Mouse (Mus musculus) kidney, embryonic 16.5 days (tissue): Measurements from ENCODE around the gene Upf1. TPM values are rescaled to one million over a fixed set of nuclear protein-coding genes. Genes with fewer than 3 reads are reported as not detected.

Experiments used
- ATAC-seq: fragments of 200-750 bp; cut with Nextera tagmentation; 2 replicates; pipeline ENCODE4 v1.8.0; 2017; ENCODE audit warnings: moderate TSS enrichment; ENCODE audit not compliant: low FRiP score, low TSS enrichment
- H3K27ac ChIP-seq: fragments of 300-500 bp; sonication (generic); 2 replicates; pipeline ENCODE4 v1.5.1; 2014; ENCODE audit warnings: low read length
- H3K27me3 ChIP-seq: fragments of 300-500 bp; sonication (generic); 2 replicates; pipeline ENCODE4 v1.6.1; 2014; ENCODE audit warnings: low read length, control low read depth, mixed read lengths; ENCODE audit not compliant: insufficient read depth
- H3K36me3 ChIP-seq: fragments of 300-500 bp; sonication (generic); 2 replicates; pipeline ENCODE4 v1.6.1; 2014; ENCODE audit warnings: low read length, control low read depth, mixed read lengths; ENCODE audit not compliant: insufficient read depth
- H3K4me1 ChIP-seq: fragments of 300-500 bp; sonication (generic); 2 replicates; pipeline ENCODE4 v1.6.1; 2014; ENCODE audit warnings: low read length, control low read depth, mixed read lengths; ENCODE audit not compliant: insufficient read depth
- H3K4me2 ChIP-seq: fragments of 300-500 bp; sonication (generic); replicated peaks from 2 replicates; pipeline ENCODE4 v1.6.1; 2014; ENCODE audit warnings: low read depth, low read length
- H3K4me3 ChIP-seq: fragments of 300-500 bp; sonication (generic); 2 replicates; pipeline ENCODE4 v1.5.1; 2014; ENCODE audit warnings: mild to moderate bottlenecking, low read length
- H3K9ac ChIP-seq: fragments of 300-500 bp; sonication (generic); replicated peaks from 2 replicates; pipeline ENCODE4 v1.6.1; 2014; ENCODE audit warnings: low read length
- H3K9me3 ChIP-seq: fragments of 300-500 bp; sonication (generic); 2 replicates; pipeline ENCODE4 v1.6.1; 2016; ENCODE audit warnings: low read length, control low read depth
- WGBS: fragments of 180-500 bp; shearing (Covaris S2); extraction: QIAGEN DNeasy Blood & Tissue Kit; methylation state at CpG from one replicate; pipeline ENCODE4 v1.1.7; 2014; 5-methylcytosine and 5-hydroxymethylcytosine counted together
- polyA plus RNA-seq: library from polyadenylated mRNA; unstranded; fragments of >200 nt; fragmentation: Nextera tagmentation; extraction: Ambion mirVana; gene quantifications from 2 replicates; pipeline ENCODE4 v1.2.1, GENCODE M21; 2015

Upf1 gene
- polyA plus RNA-seq, 1 experiment from 2014 or later: 10.9 TPM

GRCm38 (mm10) chr8:70377049-70377448, 24.0 kb upstream of the Upf1 start:
- WGBS: 16% methylated on average over 15 of the region's 15 CpGs
- no peaks in the 10 kb centered on the region for H3K36me3 ChIP-seq

DNA sequence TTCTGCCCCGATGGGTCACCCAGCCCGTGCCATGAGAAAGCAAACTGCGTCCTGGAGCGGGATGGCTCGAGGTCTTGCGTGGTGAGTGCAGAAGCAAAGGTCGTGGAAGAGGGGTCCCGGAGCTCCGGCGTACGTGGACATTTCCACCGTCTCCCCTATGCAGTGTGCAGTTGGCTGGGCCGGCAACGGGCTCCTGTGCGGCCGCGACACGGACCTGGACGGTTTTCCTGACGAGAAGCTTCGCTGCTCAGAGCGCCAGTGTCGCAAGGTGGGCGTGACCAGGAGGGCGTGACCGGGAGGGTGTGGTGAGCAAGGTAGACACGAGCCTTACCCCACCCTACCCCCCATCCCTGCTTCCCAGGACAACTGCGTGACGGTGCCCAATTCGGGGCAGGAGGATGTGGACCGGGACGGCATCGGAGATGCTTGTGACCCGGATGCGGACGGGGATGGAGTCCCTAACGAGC, 23.2 kb upstream of the Upf1 start:
- ATAC-seq: no peak
- Histone ChIP-seq H3K4me1 (peaks cover 37% of the 10 kb centered on the region), H3K36me3 (no peaks in the 10 kb centered on the region), H3K4me3 (peak overlapping the region; percentile 19), H3K4me2 (peak overlapping the region; percentile 5; the same call in 1 of the 2 replicates), H3K27me3 (peaks cover 78% of the 10 kb centered on the region), H3K9ac (no peak overlapping the region), H3K9me3 (no peaks in the 10 kb centered on the region), H3K27ac (no peak overlapping the region)
- 7% methylated on average over 37 of the region's 37 CpGs for WGBS

More at GRCm38 (mm10) chr8:70377049-70377448, 24.0 kb upstream of the Upf1 start:
- Histone ChIP-seq H3K9ac (no peak overlapping the region), H3K4me1 (peaks cover 37% of the 10 kb centered on the region), H3K4me3 (no peak overlapping the region), H3K27ac (no peak overlapping the region), H3K27me3 (peaks cover 71% of the 10 kb centered on the region), H3K9me3 (no peaks in the 10 kb centered on the region), H3K4me2 (no peak overlapping the region)
- no peak for ATAC-seq

DNA sequence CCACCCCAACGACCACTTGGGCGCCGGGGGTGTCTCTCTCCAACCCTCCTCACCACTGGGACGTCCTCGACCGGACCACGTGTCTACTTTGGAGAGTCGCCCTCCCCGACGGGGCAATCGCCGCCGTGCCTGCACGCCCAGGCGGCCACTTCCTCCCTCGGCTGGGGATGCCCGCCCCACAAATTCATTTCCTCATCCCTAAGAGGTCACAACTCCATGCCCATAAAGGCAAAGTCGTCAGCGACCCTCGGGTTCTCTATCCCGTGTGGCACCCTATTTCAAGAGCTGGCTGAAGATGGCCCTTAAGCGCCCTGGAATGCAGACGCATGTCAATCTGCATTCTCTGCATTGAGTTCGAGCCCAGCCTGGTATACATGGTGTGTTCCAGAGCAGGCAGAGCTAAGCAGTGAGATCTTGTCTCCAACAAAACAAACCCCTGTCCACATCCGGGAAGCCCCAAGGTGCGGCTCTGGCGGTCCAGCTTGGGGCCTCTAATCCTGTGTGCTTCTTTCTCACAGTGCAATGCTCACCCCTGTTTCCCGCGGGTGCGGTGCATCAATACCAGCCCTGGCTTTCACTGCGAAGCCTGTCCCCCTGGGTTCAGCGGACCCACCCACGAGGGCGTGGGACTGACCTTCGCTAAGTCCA, 22.3 kb upstream of the Upf1 start:
- Histone ChIP-seq H3K4me3 (peak overlapping the region; percentile 39), H3K9ac (no peak overlapping the region), H3K27me3 (peaks cover 78% of the 10 kb centered on the region), H3K4me2 (no peak overlapping the region; the same call in 1 of the 2 replicates), H3K36me3 (no peaks in the 10 kb centered on the region), H3K4me1 (peaks cover 37% of the 10 kb centered on the region), H3K27ac (no peak overlapping the region), H3K9me3 (no peaks in the 10 kb centered on the region)
- ATAC-seq: no peak
- 7% methylated on average over 35 of the region's 35 CpGs for WGBS

DNA sequence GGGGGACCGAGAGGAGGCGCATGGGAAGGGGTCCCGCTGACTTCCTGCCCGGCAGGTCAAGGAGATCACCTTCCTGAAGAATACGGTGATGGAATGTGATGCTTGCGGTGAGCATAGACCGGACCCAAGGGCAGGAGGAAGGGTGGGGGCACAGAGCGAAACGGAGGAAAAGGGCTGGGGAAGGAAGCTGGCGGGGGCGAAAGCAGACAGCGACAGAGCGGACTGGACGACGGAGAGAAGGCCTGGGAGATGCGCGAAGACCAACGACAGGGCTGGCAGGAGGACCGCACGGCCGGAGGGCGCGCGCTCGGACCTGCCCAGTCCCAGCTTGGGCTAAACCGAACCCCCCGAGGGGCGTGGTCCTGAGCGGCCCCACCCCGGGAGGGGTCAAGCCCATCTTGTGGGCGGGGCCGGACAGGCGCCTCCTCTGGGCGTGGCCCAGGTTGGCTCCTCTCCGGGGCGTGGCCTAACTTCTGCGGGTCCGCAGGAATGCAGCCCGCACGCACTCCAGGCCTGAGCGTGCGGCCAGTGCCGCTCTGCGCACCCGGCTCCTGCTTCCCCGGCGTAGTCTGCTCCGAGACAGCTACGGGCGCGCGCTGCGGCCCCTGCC, 21.3 kb upstream of the Upf1 start:
- no peak overlapping the region for H3K27ac ChIP-seq
- peak overlapping the region; percentile 39 for H3K4me3 ChIP-seq
- peaks cover 37% of the 10 kb centered on the region for H3K4me1 ChIP-seq
- ATAC-seq: peak; percentile 75
- no peaks in the 10 kb centered on the region for H3K9me3 ChIP-seq
- peaks cover 78% of the 10 kb centered on the region for H3K27me3 ChIP-seq
- H3K4me2 ChIP-seq: peak overlapping the region; percentile 55
- H3K9ac ChIP-seq: peak overlapping the region; percentile 6; the same call in 1 of the 2 replicates
- WGBS: under 1% methylated on average over 48 of the region's 53 CpGs
- H3K36me3 ChIP-seq: no peaks in the 10 kb centered on the region

GRCm38 (mm10) chr8:70373397-70374317, 20.6 kb upstream of the Upf1 start, which contains the start of gene Comp:
TSS of gene Comp (plus strand) at chr8:70373558.
- H3K36me3 ChIP-seq: no peaks in the 10 kb centered on the region
- peaks cover 37% of the 10 kb centered on the region for H3K4me1 ChIP-seq
- H3K4me3 ChIP-seq: peak within 1 kb of the TSS; percentile 39
- H3K27ac ChIP-seq: no peak within 1 kb of the TSS
- no peaks in the 10 kb centered on the region for H3K9me3 ChIP-seq
- H3K27me3 ChIP-seq: peaks cover 72% of the 10 kb centered on the region
- peak within 1 kb of the TSS; percentile 6; the same call in 1 of the 2 replicates for H3K9ac ChIP-seq
- no peak for ATAC-seq
- peak within 1 kb of the TSS; percentile 55 for H3K4me2 ChIP-seq
- WGBS: 2% methylated on average over 47 of the region's 47 CpGs

DNA sequence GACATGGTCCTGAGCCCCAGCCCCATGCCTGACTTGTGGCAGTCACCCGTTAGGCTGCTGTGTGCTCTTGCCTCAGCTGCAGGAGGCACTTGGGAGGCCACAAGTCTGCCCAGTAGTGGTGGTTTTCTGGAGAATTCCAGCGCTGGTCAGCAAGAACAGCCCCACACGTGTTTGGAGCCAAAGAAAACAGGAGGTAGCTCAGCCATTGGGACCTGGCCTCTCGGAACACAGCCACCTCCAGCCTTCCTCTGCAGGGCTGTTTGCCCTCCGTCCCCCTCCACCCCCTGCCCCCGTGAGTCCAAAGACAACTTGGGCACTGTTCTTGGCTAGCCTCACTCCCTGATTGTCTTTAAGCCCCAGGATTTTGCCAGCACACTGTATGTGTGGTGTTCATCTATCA, 18.9 kb upstream of the Upf1 start:
- no peaks in the 10 kb centered on the region for H3K36me3 ChIP-seq
- peaks cover 37% of the 10 kb centered on the region for H3K4me1 ChIP-seq
- H3K9me3 ChIP-seq: no peaks in the 10 kb centered on the region
- no peak overlapping the region for H3K4me2 ChIP-seq
- no peak for ATAC-seq
- H3K27me3 ChIP-seq: peaks cover 55% of the 10 kb centered on the region
- H3K9ac ChIP-seq: no peak overlapping the region
- 31% methylated on average over 6 of the region's 6 CpGs for WGBS
- no peak overlapping the region for H3K4me3 ChIP-seq
- no peak overlapping the region for H3K27ac ChIP-seq

GRCm38 (mm10) chr8:70370476-70370875, 17.4 kb upstream of the Upf1 start:
- no peak for ATAC-seq
- no peak overlapping the region for H3K4me2 ChIP-seq
- H3K27ac ChIP-seq: no peak overlapping the region
- H3K9ac ChIP-seq: no peak overlapping the region
- H3K9me3 ChIP-seq: no peaks in the 10 kb centered on the region
- 89% methylated on average over 7 of the region's 7 CpGs for WGBS
- no peak overlapping the region for H3K4me3 ChIP-seq
- H3K4me1 ChIP-seq: peaks cover 28% of the 10 kb centered on the region
- H3K27me3 ChIP-seq: peaks cover 41% of the 10 kb centered on the region
- no peaks in the 10 kb centered on the region for H3K36me3 ChIP-seq

GRCm38 (mm10) chr8:70366588-70366987, 13.5 kb upstream of the Upf1 start:
- Histone ChIP-seq H3K9me3 (no peaks in the 10 kb centered on the region), H3K4me2 (no peak overlapping the region), H3K27ac (no peak overlapping the region), H3K4me3 (no peak overlapping the region), H3K36me3 (no peaks in the 10 kb centered on the region), H3K9ac (no peak overlapping the region), H3K27me3 (0 out of 2 replicates have a peak, but pooled peaks cover 3% of the 10 kb centered on the region), H3K4me1 (no peaks in the 10 kb centered on the region)
- ATAC-seq: no peak
- 69% methylated on average over 5 of the region's 5 CpGs for WGBS

GRCm38 (mm10) chr8:70364066-70364465, 11.0 kb upstream of the Upf1 start:
- no peaks in the 10 kb centered on the region for H3K27me3 ChIP-seq
- ATAC-seq: peak; percentile 43; the same call in 1 of the 2 replicates
- no peak overlapping the region for H3K27ac ChIP-seq
- H3K4me2 ChIP-seq: no peak overlapping the region
- H3K36me3 ChIP-seq: no peaks in the 10 kb centered on the region
- H3K9ac ChIP-seq: no peak overlapping the region
- no peaks in the 10 kb centered on the region for H3K4me1 ChIP-seq
- no peak overlapping the region for H3K4me3 ChIP-seq
- no peaks in the 10 kb centered on the region for H3K9me3 ChIP-seq
- WGBS: 37% methylated on average over 5 of the region's 5 CpGs
